Mouse (Mus musculus) gastrocnemius, adult 2 months (tissue): ENCODE measurements around the gene Mrpl37. TPM values are rescaled to one million over a fixed set of nuclear protein-coding genes. Genes with fewer than 3 reads are reported as not detected.
A peak's percentile ranks its signal among the peaks of the same experiment; 100 is the strongest.

ENCODE experiments used
- DNase-seq: peaks from one replicate; pipeline ENCODE4 v3.0.0; 2022
- H3K27ac ChIP-seq: fragments of 200-600 bp; 2 replicates; pipeline ENCODE4 v1.8.1; 2022; ENCODE audit warnings: mild to moderate bottlenecking
- H3K4me3 ChIP-seq: fragments of 200-600 bp; 2 replicates; pipeline ENCODE4 v1.8.1; 2022; ENCODE audit warnings: mild to moderate bottlenecking, moderate library complexity
- CTCF ChIP-seq: fragments of 200-600 bp; IDR thresholded peaks from 2 replicates; pipeline ENCODE4 v1.8.1; 2022; ENCODE audit warnings: antibody characterized with exemption, mild to moderate bottlenecking, moderate library complexity
- intact Hi-C: fragments of 180-260 bp; cut with DNase I; formaldehyde crosslinking; loops from one replicate; pipeline ENCODE4 v1.15.1; 2025
- total RNA-seq, 2 experiments: library from RNA; stranded (reverse); gene quantifications; 2 replicates each; pipeline ENCODE4 v1.2.3; 2021

Mrpl37 gene
- total RNA-seq, 2 experiments from 2014 or later: 80.8 to 97.5 TPM

DNA sequence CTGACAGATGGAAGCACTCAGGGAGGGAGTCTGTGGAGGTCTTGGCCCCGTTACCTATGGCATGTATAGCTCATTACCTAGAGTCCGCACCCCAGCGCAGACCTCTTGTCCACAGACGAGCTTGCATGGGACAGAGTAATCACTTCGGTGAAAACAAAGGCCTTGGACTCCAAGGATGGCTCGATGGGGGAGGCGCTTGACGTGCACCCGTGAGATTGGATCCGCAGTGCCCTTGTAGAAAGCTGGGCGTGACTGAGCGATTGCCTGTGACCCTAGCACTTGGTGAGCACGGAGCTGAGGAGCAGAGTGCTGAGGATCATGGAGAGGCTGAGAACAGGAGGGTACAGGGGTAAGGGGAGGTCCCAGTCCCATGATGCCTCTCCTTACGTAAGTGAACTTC is 25.0 kb upstream of the Mrpl37 start:
- intact Hi-C loops: no loop called here
- Histone ChIP-seq H3K4me3 (no peak overlapping the region), H3K27ac (no peak overlapping the region)
- no peak for TF ChIP-seq CTCF
- DNase-seq: no peak

DNA sequence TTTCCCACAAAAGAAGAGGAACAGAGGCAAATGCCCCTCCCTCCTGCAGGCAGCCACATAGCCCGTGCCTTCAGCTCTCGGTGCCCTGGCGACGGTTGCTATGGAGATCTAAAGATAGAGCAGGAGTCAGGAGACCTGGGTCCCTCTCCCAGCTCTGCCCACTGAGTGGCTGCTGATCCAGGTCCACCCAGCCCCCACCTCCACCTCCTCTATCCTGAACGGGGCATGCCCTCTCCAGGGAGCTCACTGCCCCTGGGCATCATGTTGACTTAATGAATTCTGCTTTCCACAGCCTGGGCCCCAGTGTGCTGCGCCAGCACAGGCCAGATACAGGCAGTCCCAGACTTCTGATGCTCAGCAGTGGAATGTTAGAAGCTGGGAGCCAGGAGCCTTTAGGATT is 18.2 kb upstream of the Mrpl37 start:
- peak; percentile 44 for DNase-seq
- no peak overlapping the region for H3K27ac ChIP-seq
- no peak for TF ChIP-seq CTCF
- intact Hi-C loops: no loop called here
- H3K4me3 ChIP-seq: no peak overlapping the region

DNA sequence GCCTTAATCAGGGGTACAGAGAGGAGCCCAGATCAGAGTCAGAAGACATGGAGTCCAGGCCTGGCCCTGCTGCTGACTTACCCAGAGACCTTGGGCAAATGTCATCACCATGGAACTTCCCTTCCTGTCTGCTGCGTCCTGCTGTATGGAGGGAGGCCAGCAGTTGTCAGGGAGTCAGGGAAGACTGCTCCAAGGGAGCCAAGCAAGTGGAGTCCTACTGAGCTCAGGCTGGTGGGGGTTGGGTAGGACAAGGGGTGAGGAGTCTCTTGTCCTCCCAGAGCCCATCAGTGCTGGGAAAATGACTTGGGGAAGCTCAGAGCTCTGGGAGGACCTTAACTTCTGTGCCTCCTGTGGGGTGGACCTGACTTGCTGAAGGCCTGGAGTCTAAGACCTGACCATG is 17.7 kb upstream of the Mrpl37 start:
- intact Hi-C loops: no loop called here
- TF ChIP-seq CTCF: no peak
- no peak for DNase-seq
- Histone ChIP-seq H3K4me3 (no peak overlapping the region), H3K27ac (no peak overlapping the region)

GRCm38 (mm10) chr4:107083126-107083525 is 16.5 kb upstream of the Mrpl37 start:
- no peak for TF ChIP-seq CTCF
- Histone ChIP-seq H3K27ac (no peak overlapping the region), H3K4me3 (no peak overlapping the region)
- DNase-seq: no peak
- intact Hi-C loops: no loop called here

DNA sequence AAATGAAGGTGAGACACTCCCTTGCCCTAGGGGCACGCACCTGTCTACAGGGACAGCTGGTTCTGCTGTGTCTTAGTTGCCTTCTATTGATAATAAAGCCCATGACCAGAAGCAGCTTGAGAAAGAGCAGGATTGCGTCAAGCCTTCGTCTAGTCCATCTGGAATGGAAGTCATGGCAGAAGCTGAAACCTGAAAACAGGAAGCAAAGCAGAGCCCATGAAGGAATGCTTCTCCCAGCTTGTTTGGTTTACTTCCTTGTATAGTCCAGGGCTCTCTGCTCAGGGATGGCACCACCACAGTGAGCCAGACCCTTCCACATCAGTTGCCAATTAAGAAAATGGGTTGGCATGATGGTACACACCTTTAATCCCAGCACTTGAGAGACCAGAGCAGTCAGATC is 15.5 kb upstream of the Mrpl37 start:
- H3K4me3 ChIP-seq: no peak overlapping the region
- DNase-seq: no peak
- no peak for TF ChIP-seq CTCF
- intact Hi-C loops: no loop called here
- H3K27ac ChIP-seq: no peak overlapping the region

- intact Hi-C loops: no loop called here
- Histone ChIP-seq H3K4me3 (no peak overlapping the region), H3K27ac (no peak overlapping the region)
- no peak for DNase-seq
- no peak for TF ChIP-seq CTCF
Observed at GRCm38 (mm10) chr4:107079716-107080115, 13.0 kb upstream of the Mrpl37 start.

DNA sequence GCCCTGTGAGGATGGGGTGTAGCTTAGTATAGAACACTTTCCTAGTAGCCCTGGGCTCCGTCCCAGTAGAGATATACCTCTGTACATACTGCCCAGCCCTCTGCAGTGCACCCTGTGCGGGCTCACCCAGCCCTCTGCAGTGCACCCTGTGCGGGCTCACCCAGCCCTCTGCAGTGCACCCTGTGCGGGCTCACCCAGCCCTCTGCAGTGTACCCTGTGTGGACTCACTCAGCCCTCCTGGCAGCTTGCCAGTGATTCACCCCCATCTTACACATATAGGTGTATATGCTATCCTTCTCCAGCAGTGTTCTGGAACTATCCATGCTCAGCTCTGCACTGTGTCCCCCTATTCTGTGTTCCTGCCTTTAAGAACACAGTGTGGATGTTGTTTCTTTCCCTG is 12.2 kb upstream of the Mrpl37 start:
- no peak for DNase-seq
- intact Hi-C loops: no loop called here
- TF ChIP-seq CTCF: no peak
- no peak overlapping the region for H3K27ac ChIP-seq
- no peak overlapping the region for H3K4me3 ChIP-seq

DNA sequence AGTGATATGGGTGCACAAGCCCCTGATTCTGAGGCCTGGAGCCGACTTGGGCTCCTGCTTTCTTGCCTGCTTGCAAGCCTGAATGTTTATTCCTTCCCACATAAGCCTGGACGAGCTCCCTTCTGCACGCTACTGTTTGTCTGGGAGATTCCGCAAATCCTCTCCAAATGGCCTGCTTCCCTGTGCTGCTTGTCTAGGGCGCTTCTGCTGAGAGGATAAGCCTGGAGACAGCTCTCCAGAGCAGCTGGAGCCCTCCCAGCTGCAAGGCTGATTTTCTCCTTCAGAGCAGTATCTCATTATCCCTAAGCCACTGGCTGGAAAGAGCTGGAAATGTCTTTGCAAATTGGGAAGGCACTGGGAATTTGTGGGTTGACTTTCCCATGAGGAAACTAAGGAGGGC is 8.8 kb upstream of the Mrpl37 start:
- no peak overlapping the region for H3K4me3 ChIP-seq
- no peak for TF ChIP-seq CTCF
- intact Hi-C loops: no loop called here
- no peak for DNase-seq
- H3K27ac ChIP-seq: no peak overlapping the region

GRCm38 (mm10) chr4:107072343-107072742 is 5.7 kb upstream of the Mrpl37 start:
- intact Hi-C loops: no loop called here
- TF ChIP-seq CTCF: no peak
- no peak for DNase-seq
- no peak overlapping the region for H3K4me3 ChIP-seq
- no peak overlapping the region for H3K27ac ChIP-seq

GRCm38 (mm10) chr4:107067151-107067840 is 628 bp upstream of the Mrpl37 start:
- peak; percentile 8; the same call in 1 of the 2 replicates for TF ChIP-seq CTCF
- intact Hi-C loops: loop anchor here (2.0 to 5.0 kb wide), 3 partner anchors 95 to 228 kb away; no protein-coding TSS in a partner anchor
- Histone ChIP-seq H3K4me3 (peak overlapping the region; percentile 95), H3K27ac (peak overlapping the region; percentile 96)
- peak; percentile 78 for DNase-seq

- Histone ChIP-seq H3K27ac (no peak overlapping the region), H3K4me3 (no peak overlapping the region)
- intact Hi-C loops: loop anchor here (5.0 kb wide), 2 partner anchors 98 to 157 kb away; no protein-coding TSS in a partner anchor
- no peak for TF ChIP-seq CTCF
- no peak for DNase-seq
Observed at GRCm38 (mm10) chr4:107064394-107065098, 2.1 kb downstream of the Mrpl37 start.

- no peak for DNase-seq
- Histone ChIP-seq H3K4me3 (no peak overlapping the region), H3K27ac (no peak overlapping the region)
- TF ChIP-seq CTCF: no peak
- intact Hi-C loops: no loop called here
Observed at GRCm38 (mm10) chr4:107063214-107063613, 3.5 kb downstream of the Mrpl37 start.

DNA sequence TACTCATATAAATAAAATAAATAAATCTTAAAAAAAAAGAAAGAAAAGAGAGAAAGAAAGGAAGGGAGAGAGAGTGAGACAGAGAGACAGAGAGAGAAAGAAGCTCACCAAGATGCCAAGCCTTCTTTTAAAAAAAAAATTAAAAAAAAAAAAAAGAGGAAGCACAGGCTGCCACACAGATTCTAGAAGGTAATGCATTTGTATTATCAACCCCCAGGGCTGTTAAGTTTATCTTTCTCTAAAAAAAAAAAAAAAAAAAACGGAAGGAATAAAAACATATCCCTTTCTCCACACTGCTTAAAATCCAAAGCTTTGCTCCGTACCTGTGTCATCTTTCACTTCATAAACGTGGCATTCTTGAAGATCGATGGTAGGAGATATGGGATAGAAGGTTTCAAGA is 5.1 kb downstream of the Mrpl37 start:
- intact Hi-C loops: no loop called here

More for the DNA sequence above, 5.1 kb downstream of the Mrpl37 start:
- Histone ChIP-seq H3K27ac (no peak overlapping the region), H3K4me3 (no peak overlapping the region)
- no peak for TF ChIP-seq CTCF
- DNase-seq: no peak
